Mouse (Mus musculus) G1E (cell line): ENCODE measurements around the gene Dab1.

Source experiments
- CTCF ChIP-seq: IDR thresholded peaks from 2 replicates; pipeline ENCODE4 v1.5.1; 2012; ENCODE audit warnings: low read depth, low read length, inconsistent platforms, mixed read lengths
- GATA1 ChIP-seq: IDR thresholded peaks from 2 replicates; pipeline ENCODE4 v1.6.1; 2012; ENCODE audit warnings: borderline replicate concordance, low read length, inconsistent platforms, mixed read lengths
- GATA2 ChIP-seq: IDR thresholded peaks from 2 replicates; pipeline ENCODE4 v1.6.1; 2012; ENCODE audit warnings: low read depth, low read length, inconsistent platforms, borderline replicate concordance
- POLR2AphosphoS5 ChIP-seq: IDR thresholded peaks from 2 replicates; pipeline ENCODE4 v1.6.1; 2012; ENCODE audit warnings: low read depth, low read length, inconsistent platforms; ENCODE audit not compliant: insufficient replicate concordance
- TAL1 ChIP-seq: conservative IDR thresholded peaks from 2 replicates; pipeline ENCODE4 v1.6.1; 2012; ENCODE audit warnings: low read depth, low read length, inconsistent platforms, mixed read lengths

GRCm38 (mm10) chr4:104338382-104338781, 719.2 kb downstream of the Dab1 start:
- TF ChIP-seq CTCF (no peak), TAL1 (no peak), GATA2 (no peak), GATA1 (no peak), POLR2AphosphoS5 (no peak)
